Mouse (Mus musculus) cerebellum, postnatal 4 days (tissue): ENCODE results near the gene Pga5.

ENCODE experiments used
- DNase-seq, 2 experiments: peaks; one replicate each; pipeline ENCODE4 v3.0.0; 2022; ENCODE audit warnings: low spot score in 2 of 2, mixed read lengths in 1 of 2

Gene Pga5

GRCm38 (mm10) chr19:10703470-10703869 is 25.6 kb upstream of the Pga5 start:
- peak in 1 of 2 experiments; percentile 27 for DNase-seq

- no peak for DNase-seq
Observed at GRCm38 (mm10) chr19:10702125-10702524, 24.3 kb upstream of the Pga5 start.

- DNase-seq = no peak
Observed at GRCm38 (mm10) chr19:10701013-10701726, 23.3 kb upstream of the Pga5 start.

GRCm38 (mm10) chr19:10699851-10700250 is 22.0 kb upstream of the Pga5 start:
- DNase-seq = no peak

DNA sequence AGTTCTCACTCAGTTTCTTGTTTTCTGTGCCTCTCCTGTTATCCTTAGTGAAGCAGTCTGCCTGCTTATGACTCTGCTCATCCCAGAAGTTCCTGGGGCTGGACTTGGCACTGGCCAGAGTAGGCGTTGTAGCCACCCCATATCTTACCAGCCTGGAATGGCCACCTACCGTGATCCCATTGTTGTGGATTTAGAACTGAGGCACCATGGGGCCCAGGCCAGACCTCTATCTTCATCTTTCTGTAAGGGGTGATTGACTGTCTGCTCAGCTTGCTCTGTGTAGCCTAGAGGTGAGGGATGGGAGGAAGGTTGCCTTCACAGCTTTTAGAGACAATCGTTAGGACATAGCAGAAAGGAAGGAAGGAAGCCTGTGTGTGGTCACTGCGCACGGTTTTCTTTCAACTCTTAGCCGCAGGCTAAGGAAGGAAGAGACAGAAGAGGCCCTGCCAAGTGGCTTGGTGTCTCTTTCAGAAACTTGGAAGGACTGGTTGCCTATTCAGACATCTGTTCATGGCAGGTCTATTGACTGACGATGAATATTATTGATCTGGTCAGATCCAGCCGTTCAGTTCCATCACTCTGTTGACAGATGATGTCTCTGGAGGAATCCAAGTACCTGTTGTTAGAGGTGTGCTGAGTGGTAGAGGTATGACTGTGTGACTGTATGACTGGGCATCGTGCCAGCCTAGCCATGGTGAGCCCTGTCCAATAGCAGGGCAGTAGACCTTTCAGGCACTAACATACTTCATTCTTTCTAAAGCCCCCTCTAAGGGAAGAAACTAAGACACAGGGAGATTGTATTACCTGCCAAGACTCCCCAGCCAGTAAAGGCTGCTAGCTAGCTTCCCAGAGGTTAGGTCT is 20.5 kb upstream of the Pga5 start:
- DNase-seq = no peak

DNA sequence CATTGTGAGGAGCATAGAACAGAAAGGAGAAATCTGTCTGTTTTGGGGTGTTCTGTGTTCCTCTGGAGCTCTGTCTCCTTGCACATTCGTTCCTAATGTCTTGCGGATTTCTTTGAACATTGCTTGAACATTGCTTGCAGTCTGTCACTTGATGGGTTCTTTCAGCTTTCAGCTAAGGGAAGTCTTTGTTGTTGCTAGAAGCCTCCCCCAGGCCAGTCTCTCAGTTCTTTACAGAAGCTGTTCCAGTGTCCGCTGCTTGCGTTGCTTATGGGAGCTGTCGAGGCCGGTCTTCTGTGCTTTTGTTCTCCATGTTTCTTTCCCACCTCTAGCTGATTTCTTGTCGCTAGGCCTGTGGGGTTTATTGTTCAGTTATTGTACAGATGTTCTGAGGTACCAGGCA is 17.9 kb upstream of the Pga5 start:
- no peak for DNase-seq

GRCm38 (mm10) chr19:10693926-10694682 is 16.2 kb upstream of the Pga5 start:
- DNase-seq = no peak

GRCm38 (mm10) chr19:10692361-10692760 is 14.5 kb upstream of the Pga5 start:
- DNase-seq = no peak

DNA sequence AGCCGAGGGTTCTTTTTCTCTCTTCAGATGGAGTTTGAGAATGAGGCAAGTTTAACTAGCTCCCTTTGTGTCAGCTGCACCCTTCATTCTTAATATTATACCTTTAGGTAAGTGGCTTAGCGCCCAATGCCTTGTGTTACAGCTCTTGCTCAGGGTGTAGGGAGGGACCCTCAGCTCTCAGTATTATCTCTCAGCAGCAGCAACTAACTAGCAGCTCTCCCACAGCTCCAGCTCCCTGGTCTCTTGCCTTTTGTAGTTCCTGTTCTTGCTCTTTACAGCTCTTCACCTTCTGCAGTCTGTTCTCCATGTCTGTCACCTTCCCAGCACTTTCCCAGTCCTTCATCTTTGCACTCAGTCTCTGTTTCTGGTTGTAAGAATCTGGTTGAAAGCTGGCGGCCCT is 13.8 kb upstream of the Pga5 start:
- no peak for DNase-seq

DNA sequence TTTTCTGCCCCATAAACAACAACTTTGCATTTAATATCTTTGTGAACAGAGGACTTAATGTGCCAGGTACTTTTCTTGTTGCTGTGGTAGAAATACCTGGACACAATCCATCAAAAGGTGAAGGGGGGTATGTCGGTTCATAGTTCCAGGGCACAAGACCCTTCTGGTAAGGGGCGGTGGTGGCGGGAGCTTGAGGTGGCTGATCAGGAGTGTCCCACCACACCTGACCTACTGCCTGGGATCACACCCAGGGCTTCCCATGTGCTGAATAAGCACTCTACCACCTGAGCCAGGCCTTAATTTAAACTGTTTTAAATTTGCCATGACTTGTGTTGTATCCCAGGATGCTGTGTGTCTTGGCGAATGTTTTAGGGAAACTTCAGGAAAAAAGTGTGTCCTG is 13.2 kb upstream of the Pga5 start:
- DNase-seq = no peak

GRCm38 (mm10) chr19:10690336-10690735 is 12.5 kb upstream of the Pga5 start:
- no peak for DNase-seq

GRCm38 (mm10) chr19:10689470-10690166 is 11.7 kb upstream of the Pga5 start:
- no peak for DNase-seq

GRCm38 (mm10) chr19:10688537-10689352 is 10.9 kb upstream of the Pga5 start, which contains the start of gene Vps37c:
Gene Vps37c (plus strand): TSS chr19:10688735.
- DNase-seq = peak; percentile 86 to 97

DNA sequence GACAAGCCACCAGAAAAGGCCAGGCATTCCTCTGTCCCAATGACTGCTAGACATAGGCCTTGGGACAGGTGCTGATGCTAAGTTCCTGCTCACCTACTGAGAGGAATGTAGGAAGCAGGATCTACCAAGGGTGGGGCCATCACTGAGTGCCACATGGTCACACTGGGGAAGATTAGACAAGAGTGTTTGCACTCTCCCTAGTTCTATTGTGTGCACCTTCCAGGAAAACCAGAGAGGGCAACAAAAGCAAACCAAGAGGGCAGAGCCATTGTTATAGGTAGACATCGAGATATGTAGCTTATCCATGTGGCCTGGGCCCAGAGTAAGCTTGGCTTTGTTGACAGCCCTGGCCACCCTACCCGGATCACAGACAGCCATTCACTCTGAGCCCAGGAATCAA is 7.9 kb upstream of the Pga5 start:
- no peak for DNase-seq

DNA sequence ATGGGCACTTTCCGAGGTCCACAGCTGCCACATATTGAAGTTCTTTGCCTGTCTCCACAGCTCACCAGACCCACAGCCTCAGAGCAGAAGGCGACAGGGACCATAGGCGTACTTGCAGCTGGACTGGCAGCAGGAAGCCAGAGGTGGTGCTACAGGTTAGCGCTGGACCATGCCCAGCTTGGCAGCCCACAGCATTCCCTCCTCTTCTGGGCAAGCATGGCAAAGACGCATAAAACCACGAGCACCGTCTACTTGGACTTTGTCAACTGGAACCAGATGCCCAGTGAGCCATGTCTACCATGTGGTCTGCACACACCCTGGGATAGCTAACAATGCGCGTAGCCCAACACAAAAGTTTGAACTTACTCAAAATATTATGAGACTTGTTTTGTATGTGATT is 7.2 kb upstream of the Pga5 start:
- no peak for DNase-seq

DNA sequence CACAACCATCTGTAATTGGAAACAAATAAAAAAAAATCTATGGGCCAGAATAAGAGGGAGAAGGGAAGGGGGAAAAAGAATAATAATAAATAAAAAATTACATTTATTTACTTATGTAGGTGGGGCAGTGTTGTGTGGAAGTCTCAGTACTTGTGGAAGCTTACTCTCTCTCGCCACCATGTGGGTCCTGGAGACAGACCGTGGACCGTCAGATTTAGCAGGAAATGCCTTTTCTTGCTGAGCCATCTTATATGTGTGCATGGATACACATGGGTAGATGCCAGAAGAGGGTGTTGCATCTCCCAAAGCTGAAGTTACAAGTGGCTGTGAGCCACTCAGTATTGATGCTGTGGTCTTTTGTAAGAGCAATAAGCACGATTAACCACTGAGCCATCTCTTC is 3.7 kb upstream of the Pga5 start:
- DNase-seq = no peak

- no peak for DNase-seq
Observed at GRCm38 (mm10) chr19:10678772-10679067, 849 bp upstream of the Pga5 start.

- DNase-seq = no peak
Observed at GRCm38 (mm10) chr19:10676656-10677055, 1.2 kb downstream of the Pga5 start.

GRCm38 (mm10) chr19:10673275-10673674 is 4.6 kb downstream of the Pga5 start:
- no peak for DNase-seq

- DNase-seq = no peak
Observed at GRCm38 (mm10) chr19:10671854-10672417, 5.9 kb downstream of the Pga5 start.

GRCm38 (mm10) chr19:10671319-10671718 is 6.6 kb downstream of the Pga5 start:
- DNase-seq = no peak
